In genomic region chr8:57354876-57355275, GRCm38 (mm10) we compare ENCODE assay signal across 21 mouse cellular contexts. TPM values are rescaled to one million over a fixed set of nuclear protein-coding genes. Genes with fewer than 3 reads are reported as not detected.
"Had no signal": no experiment of that assay in that cellular context is flagged by ENCODE, and none has a peak within 500 bp of the region (broad histone marks: within the 10 kb centered on the region; RNA-seq: fewer than 3 reads in every experiment).

No protein-coding gene starts in this region.

- ATAC-seq: liver, embryonic 12.5 days had no signal

- H3K9me3 ChIP-seq: limb, embryonic 15.5 days; liver, embryonic 12.5 days; midbrain, embryonic 10.5 days; neural tube, embryonic 12.5 days had no signal

- H3K4me2 ChIP-seq: limb, embryonic 15.5 days; liver, embryonic 12.5 days; neural tube, embryonic 12.5 days had no signal

- H3K4me3 ChIP-seq: layer of hippocampus, adult 2 months; limb, embryonic 15.5 days; liver, embryonic 12.5 days; neural tube, embryonic 12.5 days had no signal

- DNase-seq: kidney, postnatal 10 days; kidney, postnatal 4 days; left cerebral cortex, postnatal 4 days; lung, embryonic 14.5 days; lung, postnatal 10 days; lung, postnatal 4 days; midbrain, embryonic 14.5 days; spleen, adult 18-20 months; thymus, adult 18-20 months; thymus, postnatal 14 days had no signal

- H3K9ac ChIP-seq: limb, embryonic 15.5 days; liver, embryonic 12.5 days; lung, embryonic 14.5 days; neural tube, embryonic 12.5 days had no signal

- H3K27ac ChIP-seq: layer of hippocampus, adult 2 months; limb, embryonic 15.5 days; liver, embryonic 12.5 days; midbrain, embryonic 10.5 days; neural tube, embryonic 12.5 days had no signal

- H3K4me1 ChIP-seq: liver, embryonic 12.5 days; neural tube, embryonic 12.5 days had no signal

- H3K36me3 ChIP-seq: limb, embryonic 15.5 days; liver, embryonic 12.5 days; midbrain, embryonic 10.5 days; neural tube, embryonic 12.5 days had no signal

RNA-seq across cellular contexts. Expression of gene Hand2, which starts 34.1 kb away (rescaled TPM):
- total RNA-seq: layer of hippocampus, adult 2 months; layer of hippocampus, postnatal 14 days; left cerebral cortex, adult 18-20 months; left cerebral cortex, postnatal 10 days; left cerebral cortex, postnatal 4 days; megakaryocyte, adult 5-6 weeks; monocyte, adult 5-6 weeks; neutrophil, adult 5-6 weeks had no signal
- polyA plus RNA-seq: midbrain, embryonic 10.5 days; midbrain, embryonic 14.5 days had no signal
